Mouse (Mus musculus) heart, embryonic 13.5 days (tissue): ENCODE results near the gene Mrtfa. TPM values are rescaled to one million over a fixed set of nuclear protein-coding genes. Genes with fewer than 3 reads are reported as not detected.

Experiments used
- ATAC-seq: fragments of 200-750 bp; cut with Nextera tagmentation; 2 replicates; pipeline ENCODE4 v1.8.0; 2017; ENCODE audit warnings: moderate TSS enrichment; ENCODE audit not compliant: insufficient number of reproducible peaks, low FRiP score, low TSS enrichment; ENCODE audit errors: extremely low read depth
- H3K27ac ChIP-seq: fragments of 300-500 bp; sonication (generic); replicated peaks from 2 replicates; pipeline ENCODE4 v1.5.1; 2015; ENCODE audit warnings: moderate library complexity, mild to moderate bottlenecking, inconsistent platforms
- H3K27me3 ChIP-seq: fragments of 300-500 bp; sonication (generic); replicated peaks from 2 replicates; pipeline ENCODE4 v1.6.1; 2015; ENCODE audit warnings: mild to moderate bottlenecking, inconsistent platforms
- H3K36me3 ChIP-seq: fragments of 300-500 bp; sonication (generic); 2 replicates; pipeline ENCODE4 v1.6.1; 2015; ENCODE audit warnings: mild to moderate bottlenecking, inconsistent platforms
- H3K4me1 ChIP-seq: fragments of 300-500 bp; sonication (generic); 2 replicates; pipeline ENCODE4 v1.6.1; 2015; ENCODE audit warnings: inconsistent platforms
- H3K4me2 ChIP-seq: fragments of 300-500 bp; sonication (generic); 2 replicates; pipeline ENCODE4 v1.6.1; 2015; ENCODE audit warnings: inconsistent platforms, mild to moderate bottlenecking, moderate library complexity
- H3K4me3 ChIP-seq: fragments of 300-500 bp; sonication (generic); 2 replicates; pipeline ENCODE4 v1.5.1; 2015; ENCODE audit warnings: moderate library complexity, mild to moderate bottlenecking, inconsistent platforms
- H3K9ac ChIP-seq: fragments of 300-500 bp; sonication (generic); 2 replicates; pipeline ENCODE4 v1.6.1; 2015; ENCODE audit warnings: inconsistent platforms, mild to moderate bottlenecking, moderate library complexity
- H3K9me3 ChIP-seq: fragments of 300-500 bp; sonication (generic); 2 replicates; pipeline ENCODE4 v1.6.1; 2016; ENCODE audit warnings: inconsistent platforms
- WGBS: fragments of 180-500 bp; shearing (Covaris S2); methylation state at CpG from one replicate; pipeline ENCODE4 v1.1.7; 2015; ENCODE audit warnings: mixed read lengths; 5-methylcytosine and 5-hydroxymethylcytosine counted together
- polyA plus RNA-seq: library from polyadenylated mRNA; unstranded; fragments of >200 nt; fragmentation: Nextera tagmentation; extraction: Ambion mirVana; gene quantifications from 2 replicates; pipeline ENCODE4 v1.2.1, GENCODE M21; 2015

Mrtfa gene
- polyA plus RNA-seq, 1 experiment from 2014 or later, result 13.9 TPM

GRCm38 (mm10) chr15:81080405-81080804 is 110.2 kb downstream of the Mrtfa start:
- 94% methylated on average over 9 of the region's 9 CpGs for WGBS
- Histone ChIP-seq H3K9me3 (no peaks in the 10 kb centered on the region), H3K27ac (no peak overlapping the region), H3K9ac (no peak overlapping the region), H3K4me1 (peaks cover 22% of the 10 kb centered on the region), H3K36me3 (0 out of 2 replicates have a peak, but pooled peaks cover under 1% of the 10 kb centered on the region), H3K4me3 (no peak overlapping the region), H3K27me3 (no peaks in the 10 kb centered on the region), H3K4me2 (no peak overlapping the region)
- no peak for ATAC-seq

- H3K9ac ChIP-seq, result no peak overlapping the region
- H3K27me3 ChIP-seq, result no peaks in the 10 kb centered on the region
- peaks cover 4% of the 10 kb centered on the region; the same call in 1 of the 2 replicates for H3K36me3 ChIP-seq
- H3K27ac ChIP-seq, result no peak overlapping the region
- no peaks in the 10 kb centered on the region for H3K9me3 ChIP-seq
- peaks cover 18% of the 10 kb centered on the region for H3K4me1 ChIP-seq
- no peak overlapping the region for H3K4me2 ChIP-seq
- WGBS, result 67% methylated on average over 3 of the region's 3 CpGs
- H3K4me3 ChIP-seq, result no peak overlapping the region
- no peak for ATAC-seq
Observed at GRCm38 (mm10) chr15:81079255-81079654, 111.3 kb downstream of the Mrtfa start.

GRCm38 (mm10) chr15:81077551-81077950 is 113.0 kb downstream of the Mrtfa start:
- peaks cover 11% of the 10 kb centered on the region for H3K4me1 ChIP-seq
- no peak overlapping the region for H3K9ac ChIP-seq
- no peak for ATAC-seq
- H3K4me2 ChIP-seq, result no peak overlapping the region
- H3K27me3 ChIP-seq, result no peaks in the 10 kb centered on the region; the same call in 1 of the 2 replicates
- peaks cover 4% of the 10 kb centered on the region; the same call in 1 of the 2 replicates for H3K36me3 ChIP-seq
- WGBS, result 92% methylated on average over 4 of the region's 4 CpGs
- no peak overlapping the region for H3K27ac ChIP-seq
- H3K9me3 ChIP-seq, result no peaks in the 10 kb centered on the region
- H3K4me3 ChIP-seq, result no peak overlapping the region

- WGBS, result 73% methylated on average over 1 of the region's 1 CpGs
- no peak overlapping the region for H3K27ac ChIP-seq
- peaks cover 10% of the 10 kb centered on the region; the same call in 1 of the 2 replicates for H3K4me1 ChIP-seq
- no peak for ATAC-seq
- H3K27me3 ChIP-seq, result peaks cover 16% of the 10 kb centered on the region
- no peak overlapping the region for H3K9ac ChIP-seq
- peaks cover 4% of the 10 kb centered on the region; the same call in 1 of the 2 replicates for H3K36me3 ChIP-seq
- no peaks in the 10 kb centered on the region for H3K9me3 ChIP-seq
- H3K4me2 ChIP-seq, result no peak overlapping the region
- H3K4me3 ChIP-seq, result no peak overlapping the region
Observed at GRCm38 (mm10) chr15:81074543-81074942, 116.0 kb downstream of the Mrtfa start.

- H3K4me2 ChIP-seq, result no peak overlapping the region
Observed at GRCm38 (mm10) chr15:81073751-81074150, 116.8 kb downstream of the Mrtfa start.

GRCm38 (mm10) chr15:81072748-81073147 is 117.8 kb downstream of the Mrtfa start:
- no peak for ATAC-seq
- no peak overlapping the region for H3K9ac ChIP-seq
- H3K4me2 ChIP-seq, result no peak overlapping the region
- WGBS, result 64% methylated on average over 2 of the region's 2 CpGs
- H3K4me1 ChIP-seq, result peaks cover 9% of the 10 kb centered on the region
- no peak overlapping the region for H3K4me3 ChIP-seq
- H3K36me3 ChIP-seq, result peaks cover 4% of the 10 kb centered on the region; the same call in 1 of the 2 replicates
- H3K9me3 ChIP-seq, result 0 out of 2 replicates have a peak, but pooled peaks cover 4% of the 10 kb centered on the region
- peaks cover 24% of the 10 kb centered on the region for H3K27me3 ChIP-seq
- no peak overlapping the region for H3K27ac ChIP-seq

More at GRCm38 (mm10) chr15:81073751-81074150, 116.8 kb downstream of the Mrtfa start:
- Histone ChIP-seq H3K27me3 (peaks cover 20% of the 10 kb centered on the region), H3K9me3 (no peaks in the 10 kb centered on the region), H3K4me1 (peaks cover 6% of the 10 kb centered on the region; the same call in 1 of the 2 replicates), H3K9ac (no peak overlapping the region), H3K27ac (no peak overlapping the region), H3K4me3 (no peak overlapping the region), H3K36me3 (peaks cover 4% of the 10 kb centered on the region; the same call in 1 of the 2 replicates)
- ATAC-seq, result no peak
- WGBS, result 48% methylated on average over 2 of the region's 2 CpGs

- Histone ChIP-seq H3K9me3 (0 out of 2 replicates have a peak, but pooled peaks cover 4% of the 10 kb centered on the region), H3K27me3 (peaks cover 27% of the 10 kb centered on the region), H3K27ac (no peak overlapping the region), H3K4me2 (no peak overlapping the region), H3K9ac (no peak overlapping the region), H3K4me3 (no peak overlapping the region), H3K4me1 (peaks cover 30% of the 10 kb centered on the region), H3K36me3 (peaks cover 4% of the 10 kb centered on the region; the same call in 1 of the 2 replicates)
- WGBS, result 72% methylated on average over 1 of the region's 1 CpGs
- no peak for ATAC-seq
Observed at GRCm38 (mm10) chr15:81070470-81070869, 120.1 kb downstream of the Mrtfa start.

DNA sequence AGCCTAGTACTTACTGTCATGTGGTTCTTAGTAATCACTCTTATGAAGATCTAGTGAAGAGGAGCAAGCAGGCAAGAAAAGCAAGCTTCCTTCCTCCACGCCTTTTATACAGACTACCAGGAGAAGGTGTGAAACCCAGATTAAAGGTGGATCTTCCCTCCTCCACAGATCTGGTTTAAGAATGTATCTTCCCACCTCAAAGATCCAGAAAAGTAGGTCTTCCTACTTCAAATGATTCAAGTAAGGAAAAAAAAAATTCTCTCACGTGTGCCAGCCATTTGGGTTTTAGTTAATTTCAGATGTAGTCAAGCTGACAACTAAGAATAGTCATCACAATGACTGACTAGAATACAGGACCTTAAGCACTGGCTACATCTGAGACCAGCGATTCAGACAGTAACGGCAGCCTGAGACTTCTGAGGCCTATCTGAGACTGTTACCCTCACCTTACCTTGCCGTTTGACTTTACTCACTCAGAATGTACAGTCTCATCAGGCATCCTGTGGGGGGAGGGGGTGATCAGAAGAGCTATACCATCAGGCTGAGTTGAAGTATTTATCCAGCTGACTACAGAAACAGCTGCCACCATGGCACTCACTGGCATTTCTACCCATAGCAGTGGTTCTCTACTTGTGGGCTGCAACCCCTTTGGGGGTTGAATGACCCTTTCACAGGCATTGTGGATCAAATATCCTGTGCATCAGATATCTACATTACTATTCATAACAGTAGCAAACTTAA is 121.7 kb downstream of the Mrtfa start:
- no peak for ATAC-seq
- H3K4me3 ChIP-seq, result no peak overlapping the region
- peaks cover 41% of the 10 kb centered on the region for H3K4me1 ChIP-seq
- no peak overlapping the region for H3K27ac ChIP-seq
- peaks cover 37% of the 10 kb centered on the region for H3K27me3 ChIP-seq
- no peak overlapping the region for H3K4me2 ChIP-seq
- 0 out of 2 replicates have a peak, but pooled peaks cover 4% of the 10 kb centered on the region for H3K9me3 ChIP-seq
- H3K36me3 ChIP-seq, result no peaks in the 10 kb centered on the region
- 88% methylated on average over 5 of the region's 5 CpGs for WGBS
- no peak overlapping the region for H3K9ac ChIP-seq

DNA sequence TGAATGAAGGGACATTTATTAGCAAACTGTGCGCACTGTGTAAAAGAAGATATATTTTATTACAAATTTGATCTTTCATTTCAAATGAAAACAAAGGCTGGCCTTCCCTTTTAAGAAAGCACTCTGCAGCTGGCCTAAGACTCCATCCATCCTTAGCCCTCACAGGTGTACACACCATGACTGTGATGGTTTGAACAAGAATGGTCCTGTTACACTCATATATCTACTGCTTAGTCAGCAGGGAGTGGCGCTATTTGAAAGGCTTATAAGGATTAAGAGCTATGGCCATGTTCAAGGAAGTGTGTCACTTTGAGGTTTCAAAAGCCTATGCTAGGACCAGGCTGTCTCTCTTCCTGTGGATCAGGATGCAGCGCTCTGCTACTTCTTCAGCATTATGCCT is 122.8 kb downstream of the Mrtfa start:
- no peak overlapping the region for H3K9ac ChIP-seq
- H3K36me3 ChIP-seq, result no peaks in the 10 kb centered on the region
- no peak overlapping the region for H3K4me2 ChIP-seq
- no peak overlapping the region for H3K27ac ChIP-seq
- no peak for ATAC-seq
- H3K4me1 ChIP-seq, result peaks cover 48% of the 10 kb centered on the region
- H3K9me3 ChIP-seq, result 0 out of 2 replicates have a peak, but pooled peaks cover 4% of the 10 kb centered on the region
- H3K27me3 ChIP-seq, result peaks cover 45% of the 10 kb centered on the region
- 88% methylated on average over 3 of the region's 3 CpGs for WGBS
- H3K4me3 ChIP-seq, result no peak overlapping the region

- Histone ChIP-seq H3K27me3 (peaks cover 45% of the 10 kb centered on the region), H3K4me3 (no peak overlapping the region), H3K36me3 (no peaks in the 10 kb centered on the region), H3K27ac (peak overlapping the region; percentile 17), H3K9ac (no peak overlapping the region), H3K9me3 (0 out of 2 replicates have a peak, but pooled peaks cover 4% of the 10 kb centered on the region), H3K4me1 (peaks cover 56% of the 10 kb centered on the region), H3K4me2 (peak overlapping the region; percentile 34)
- no peak for ATAC-seq
- WGBS, result 25% methylated on average over 5 of the region's 5 CpGs
Observed at GRCm38 (mm10) chr15:81066976-81067375, 123.6 kb downstream of the Mrtfa start.

DNA sequence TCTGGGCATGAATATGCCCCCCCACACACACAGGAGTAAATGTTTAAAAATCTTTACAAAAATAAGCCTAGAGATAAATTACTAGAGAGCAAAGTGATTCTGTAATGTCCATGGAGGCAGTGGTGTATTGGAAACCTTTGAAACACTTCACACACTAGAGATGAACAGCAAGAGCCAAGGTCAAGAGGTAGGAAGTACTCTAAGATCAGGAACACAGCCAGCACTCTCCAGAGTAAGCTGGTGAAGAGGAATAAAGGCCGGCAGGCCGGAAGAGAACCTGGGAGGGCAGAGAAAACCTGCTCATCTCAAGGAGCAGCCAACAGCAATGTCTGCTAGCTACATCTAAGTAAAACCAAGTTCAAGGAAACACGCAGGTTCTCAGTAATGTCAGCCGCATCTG is 125.9 kb downstream of the Mrtfa start:
- Histone ChIP-seq H3K4me3 (no peak overlapping the region), H3K4me1 (peaks cover 58% of the 10 kb centered on the region), H3K9me3 (0 out of 2 replicates have a peak, but pooled peaks cover 4% of the 10 kb centered on the region), H3K27ac (no peak overlapping the region), H3K9ac (no peak overlapping the region), H3K36me3 (no peaks in the 10 kb centered on the region), H3K27me3 (peaks cover 37% of the 10 kb centered on the region), H3K4me2 (no peak overlapping the region)
- WGBS, result 89% methylated on average over 4 of the region's 4 CpGs
- ATAC-seq, result no peak
